Mouse (Mus musculus) embryonic stem cell, embryonic (primary cell): Measurements from ENCODE around the gene Trmt61a.

Experiments
- CTCF ChIA-PET, 4 experiments: fragments of 300-600 bp in 2 of 4; fragments of 350-600 bp in 2 of 4; sonication (Branson Sonifier 250); formaldehyde crosslinking; loops; one replicate each; lab custom pipeline; 2022; ENCODE audit warnings: inconsistent platforms in 2 of 4; lab: Charles Lee
- POLR2A ChIA-PET, 4 experiments: fragments of 300-600 bp in 2 of 4; fragments of 350-600 bp in 2 of 4; sonication (Branson Sonifier 250); formaldehyde crosslinking; loops; one replicate each; lab custom pipeline; 2022; ENCODE audit warnings: antibody characterized with exemption in 4 of 4, inconsistent platforms in 1 of 4; lab: Charles Lee

Gene Trmt61a

GRCm38 (mm10) chr12:111669000-111669788, 8.7 kb upstream of the Trmt61a start:
- CTCF ChIA-PET: interaction anchor here (0.6 to 6.9 kb wide), 32 partner anchors 8 to 243 kb away, joined by 3 to 128 read pairs (median 5); no protein-coding TSS in a partner anchor
- POLR2A ChIA-PET: interaction anchor here (0.5 to 30.5 kb wide), 43 partner anchors 8 to 299 kb away, joined by 3 to 1165 read pairs (median 4); partner anchors contain the start of genes Trmt61a (in 3 of the 4), Apopt1 (in 2 of the 4), Bag5 (in 2 of the 4) and Eif5 (in 2 of the 4)

- CTCF ChIA-PET: interaction anchor here (0.5 to 1.7 kb wide), 12 partner anchors 9 to 85 kb away, joined by 3 to 15 read pairs (median 4); no protein-coding TSS in a partner anchor
- POLR2A ChIA-PET: interaction anchor here (0.6 to 31.4 kb wide), 48 partner anchors 5 to 491 kb away, joined by 3 to 1165 read pairs (median 6); partner anchors contain the start of genes Apopt1 (in 2 of the 4), Bag5 (in 2 of the 4), Eif5 (in 2 of the 4) and Trmt61a (in 2 of the 4)
Measured at GRCm38 (mm10) chr12:111669961-111670360, 7.9 kb upstream of the Trmt61a start.

GRCm38 (mm10) chr12:111670371-111670971, 7.4 kb upstream of the Trmt61a start:
- ChIA-PET POLR2A (interaction anchor here (0.6 to 31.4 kb wide), 62 partner anchors 4 to 866 kb away, joined by 3 to 1165 read pairs (median 5); partner anchors contain the start of genes Apopt1 (in 2 of the 4), Bag5 (in 2 of the 4), Eif5 (in 2 of the 4) and Trmt61a (in 2 of the 4)), CTCF (interaction anchor here (0.5 to 1.7 kb wide), 13 partner anchors 9 to 1639 kb away, joined by 3 to 15 read pairs (median 4); no protein-coding TSS in a partner anchor)

- POLR2A ChIA-PET: interaction anchor here (0.6 to 31.4 kb wide), 58 partner anchors 4 to 865 kb away, joined by 3 to 1165 read pairs (median 7); partner anchors contain the start of genes Apopt1 (in 2 of the 4), Bag5 (in 2 of the 4), Eif5 (in 2 of the 4) and Trmt61a (in 2 of the 4)
- CTCF ChIA-PET: interaction anchor here (0.6 to 1.7 kb wide), 8 partner anchors 25 to 1639 kb away, joined by 3 to 15 read pairs (median 6); no protein-coding TSS in a partner anchor
Measured at GRCm38 (mm10) chr12:111670976-111671375, 6.9 kb upstream of the Trmt61a start.

GRCm38 (mm10) chr12:111671431-111671902, 6.4 kb upstream of the Trmt61a start:
- POLR2A ChIA-PET: interaction anchor here (0.6 to 31.4 kb wide), 92 partner anchors 3 to 887 kb away, joined by 3 to 1165 read pairs (median 5); partner anchors contain the start of genes Apopt1 (in 2 of the 4), Bag5 (in 2 of the 4), Eif5 (in 2 of the 4) and Klc1 (in 2 of the 4)
- CTCF ChIA-PET: interaction anchor here (0.6 to 2.0 kb wide), 10 partner anchors 8 to 779 kb away, joined by 3 to 15 read pairs (median 6); no protein-coding TSS in a partner anchor

- CTCF ChIA-PET: interaction anchor here in 3 of 4 experiments (0.6 to 2.0 kb wide), 7 partner anchors 9 to 80 kb away, joined by 3 to 11 read pairs (median 4); no protein-coding TSS in a partner anchor
- POLR2A ChIA-PET: interaction anchor here (0.5 to 31.4 kb wide), 81 partner anchors 3 to 1330 kb away, joined by 3 to 1165 read pairs (median 4); partner anchors contain the start of genes Apopt1 (in 2 of the 4), Bag5 (in 2 of the 4), Eif5 (in 2 of the 4) and Klc1 (in 2 of the 4)
Measured at GRCm38 (mm10) chr12:111672176-111672575, 5.7 kb upstream of the Trmt61a start, which contains the start of gene Ckb. Ckb (minus strand) TSS chr12:111672338.

GRCm38 (mm10) chr12:111672581-111672980, 5.3 kb upstream of the Trmt61a start:
- POLR2A ChIA-PET: interaction anchor here (0.5 to 31.4 kb wide), 75 partner anchors 2 to 1330 kb away, joined by 3 to 1165 read pairs (median 4); partner anchors contain the start of genes Apopt1 (in 2 of the 4), Bag5 (in 2 of the 4), Eif5 (in 2 of the 4) and Klc1 (in 2 of the 4)
- CTCF ChIA-PET: interaction anchor here in 3 of 4 experiments (0.6 to 2.0 kb wide), 7 partner anchors 9 to 80 kb away, joined by 3 to 11 read pairs (median 4); no protein-coding TSS in a partner anchor

- ChIA-PET CTCF (interaction anchor here in 3 of 4 experiments (0.6 to 1.7 kb wide), 8 partner anchors 11 to 250 kb away, joined by 4 to 9 read pairs (median 4); no protein-coding TSS in a partner anchor), POLR2A (interaction anchor here (0.6 to 31.4 kb wide), 36 partner anchors 0 to 510 kb away, joined by 3 to 1165 read pairs (median 4); partner anchors contain the start of genes Eif5 (in 3 of the 4), Ckb (in 2 of the 4), Trmt61a (in 2 of the 4) and Apopt1 (in 1 of the 4))
Measured at GRCm38 (mm10) chr12:111674850-111675486, 2.9 kb upstream of the Trmt61a start.

GRCm38 (mm10) chr12:111675797-111676580, 1.9 kb upstream of the Trmt61a start:
- POLR2A ChIA-PET: interaction anchor here (0.5 to 31.4 kb wide), 36 partner anchors 1 to 1320 kb away, joined by 3 to 1165 read pairs (median 5); partner anchors contain the start of genes Eif5 (in 3 of the 4), Ckb (in 2 of the 4), Trmt61a (in 2 of the 4) and Apopt1 (in 1 of the 4)
- CTCF ChIA-PET: interaction anchor here (1.0 to 1.7 kb wide), 7 partner anchors 8 to 250 kb away, joined by 3 to 5 read pairs (median 4); no protein-coding TSS in a partner anchor

- ChIA-PET POLR2A (interaction anchor here in 3 of 4 experiments (0.8 to 31.4 kb wide), 21 partner anchors 3 to 260 kb away, joined by 3 to 1165 read pairs (median 10); partner anchors contain the start of genes Ckb (in 2 of the 3), Eif5 (in 2 of the 3), Trmt61a (in 2 of the 3) and Apopt1 (in 1 of the 3)), CTCF (interaction anchor here in 3 of 4 experiments (0.7 to 2.4 kb wide), 4 partner anchors 9 to 19 kb away, joined by 3 to 12 read pairs (median 5); no protein-coding TSS in a partner anchor)
Measured at GRCm38 (mm10) chr12:111677421-111677820, 484 bp upstream of the Trmt61a start.

GRCm38 (mm10) chr12:111678670-111678933, 697 bp downstream of the Trmt61a start:
- ChIA-PET CTCF (interaction anchor here (0.8 to 2.4 kb wide), 10 partner anchors 8 to 60 kb away, joined by 3 to 12 read pairs (median 3); no protein-coding TSS in a partner anchor), POLR2A (interaction anchor here (0.6 to 31.4 kb wide), 31 partner anchors 4 to 436 kb away, joined by 3 to 1165 read pairs (median 5); partner anchors contain the start of genes Ckb (in 2 of the 4), Eif5 (in 2 of the 4), Trmt61a (in 2 of the 4) and Zfyve21 (in 2 of the 4))

- ChIA-PET POLR2A (interaction anchor here (0.6 to 31.4 kb wide), 32 partner anchors 4 to 437 kb away, joined by 3 to 1165 read pairs (median 5); partner anchors contain the start of genes Ckb (in 2 of the 4), Eif5 (in 2 of the 4), Trmt61a (in 2 of the 4) and Zfyve21 (in 2 of the 4)), CTCF (interaction anchor here (0.8 to 2.4 kb wide), 11 partner anchors 8 to 60 kb away, joined by 3 to 12 read pairs (median 3); no protein-coding TSS in a partner anchor)
Measured at GRCm38 (mm10) chr12:111678997-111679396, 1.1 kb downstream of the Trmt61a start.

- ChIA-PET POLR2A (interaction anchor here in 3 of 4 experiments (0.7 to 31.4 kb wide), 12 partner anchors 5 to 964 kb away, joined by 3 to 1165 read pairs (median 25); partner anchors contain the start of genes Ckb (in 2 of the 3), Trmt61a (in 2 of the 3), Siva1 (in 1 of the 3) and Xrcc3 (in 1 of the 3)), CTCF (interaction anchor here in 3 of 4 experiments (0.6 to 1.2 kb wide), 3 partner anchors 16 to 347 kb away, joined by 4 to 14 read pairs (median 5); no protein-coding TSS in a partner anchor)
Measured at GRCm38 (mm10) chr12:111680661-111681060, 2.8 kb downstream of the Trmt61a start.

- CTCF ChIA-PET: interaction anchor here in 2 of 4 experiments (0.6 to 1.2 kb wide), 2 partner anchors 15 to 348 kb away, joined by 4 to 14 read pairs; no protein-coding TSS in a partner anchor
- POLR2A ChIA-PET: interaction anchor here in 3 of 4 experiments (0.7 to 31.4 kb wide), 9 partner anchors 5 to 171 kb away, joined by 3 to 1165 read pairs (median 47); partner anchors contain the start of genes Ckb (in 3 of the 3), Trmt61a (in 2 of the 3), Xrcc3 (in 1 of the 3) and Zfyve21 (in 1 of the 3)
Measured at GRCm38 (mm10) chr12:111681305-111681704, 3.4 kb downstream of the Trmt61a start.
